ENCODE assay signal across 9 mouse cellular contexts in the genomic region with DNA sequence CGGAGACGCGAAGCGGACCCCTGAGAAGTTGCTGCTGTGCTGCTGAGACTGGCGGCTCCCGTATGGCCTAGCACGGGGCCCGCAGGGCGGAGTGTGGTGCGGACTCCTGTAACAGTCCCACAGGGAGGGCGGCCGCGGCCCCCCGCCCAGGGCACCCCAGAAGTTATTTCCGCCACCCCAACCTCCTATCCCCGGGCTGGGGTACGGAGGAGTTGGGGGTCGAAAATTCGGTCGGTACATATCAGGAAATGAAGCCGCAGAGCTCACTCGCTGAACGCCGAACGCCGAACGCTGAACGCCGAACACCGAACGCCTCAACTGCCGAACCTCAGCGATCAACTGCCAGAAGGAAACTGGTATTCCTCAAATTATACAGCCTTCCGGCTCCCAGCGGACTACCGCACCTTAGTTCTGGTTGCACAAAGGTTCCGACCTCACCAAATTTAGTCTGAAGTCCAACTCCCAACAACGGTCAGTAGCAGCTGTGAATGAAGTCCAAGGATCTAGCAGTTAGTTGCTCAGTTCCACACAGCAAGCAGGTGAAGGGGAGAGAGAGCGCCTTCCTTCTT. TPM values are rescaled to one million over a fixed set of nuclear protein-coding genes. Genes with fewer than 3 reads are reported as not detected.
DNase-seq lines count a peak whose midpoint lies in the region; ATAC-seq lines count a peak whose summit lies in the region.
"Had no signal": no experiment of that assay in that cellular context is flagged by ENCODE, and none has a peak within 500 bp of the region (broad histone marks: within the 10 kb centered on the region; RNA-seq: fewer than 3 reads in every experiment).

TSS of gene Gm7102 (minus strand) at position 554 of the 569 bp plus-strand sequence.

- no peak for DNase-seq in heart, adult 9 months (ENCODE audit: low spot score in 2 of 2)
- DNase-seq in embryo, embryonic 9.5 days (ENCODE audit: extremely low spot score): peak; percentile 32
- peak; percentile 61 for DNase-seq in intestine, embryonic 14.5 days (ENCODE audit: low spot score)
- DNase-seq in midbrain, embryonic 10.5 days (ENCODE audit: low spot score): peak; percentile 20
- no peak for DNase-seq in left cerebral cortex, postnatal 10 days (ENCODE audit: extremely low spot score in 1 of 2, low spot score in 2 of 2)
- DNase-seq in layer of hippocampus, postnatal 10 days (ENCODE audit: low spot score in 2 of 2): no peak
- no peak for DNase-seq in lung, postnatal 10 days

- H3K9me3 ChIP-seq in heart, embryonic 14.5 days (ENCODE audit: control insufficient read depth, low read length): no peaks in the 10 kb centered on the region
- H3K9me3 ChIP-seq in intestine, embryonic 14.5 days (ENCODE audit: control insufficient read depth, low read length): no peaks in the 10 kb centered on the region
- H3K9me3 ChIP-seq in midbrain, embryonic 10.5 days (replicated peaks): peaks cover 8% of the 10 kb centered on the region

- H3K4me1 ChIP-seq in heart, embryonic 14.5 days (ENCODE audit: control insufficient read depth in 2 of 2, insufficient read depth in 2 of 2, low read length in 2 of 2): no peaks in the 10 kb centered on the region
- H3K4me1 ChIP-seq in intestine, embryonic 14.5 days (replicated peaks; ENCODE audit: control insufficient read depth, insufficient read depth, low read length): no peaks in the 10 kb centered on the region
- H3K4me1 ChIP-seq in midbrain, embryonic 10.5 days: no peaks in the 10 kb centered on the region

- H3K4me2 ChIP-seq in heart, embryonic 14.5 days (ENCODE audit: low read length): peak within 1 kb of the TSS; percentile 66
- H3K4me2 ChIP-seq in intestine, embryonic 14.5 days (ENCODE audit: low read length): peak within 1 kb of the TSS; percentile 48

- H3K27ac ChIP-seq in heart, embryonic 14.5 days (replicated peaks in 1 of 2; ENCODE audit: control insufficient read depth in 1 of 2, insufficient read depth in 1 of 2, low read depth in 2 of 2, low read length in 2 of 2): no peak within 1 kb of the TSS
- H3K27ac ChIP-seq in intestine, embryonic 14.5 days (ENCODE audit: low read depth): no peak within 1 kb of the TSS
- H3K27ac ChIP-seq in midbrain, embryonic 10.5 days (replicated peaks): no peak within 1 kb of the TSS

- H3K36me3 ChIP-seq in heart, embryonic 14.5 days (ENCODE audit: control insufficient read depth, insufficient read depth, low read length): no peaks in the 10 kb centered on the region
- H3K36me3 ChIP-seq in intestine, embryonic 14.5 days (ENCODE audit: control insufficient read depth, insufficient read depth, low read length): no peaks in the 10 kb centered on the region
- no peaks in the 10 kb centered on the region for H3K36me3 ChIP-seq in midbrain, embryonic 10.5 days

- WGBS in heart, embryonic 14.5 days: 17% methylated on average over 39 of the region's 39 CpGs
- 30% methylated on average over 39 of the region's 39 CpGs for WGBS in intestine, embryonic 14.5 days
- 30% methylated on average over 39 of the region's 39 CpGs for WGBS in midbrain, embryonic 10.5 days

- ATAC-seq in heart, embryonic 14.5 days (ENCODE audit: insufficient number of reproducible peaks, insufficient read depth, low FRiP score, low read depth): no peak
- no peak for ATAC-seq in intestine, embryonic 14.5 days (replicated peaks; ENCODE audit: low FRiP score, low TSS enrichment, low read depth)

- H3K9ac ChIP-seq in heart, embryonic 14.5 days (ENCODE audit: low read length): peak within 1 kb of the TSS; percentile 65
- no peak within 1 kb of the TSS for H3K9ac ChIP-seq in intestine, embryonic 14.5 days (ENCODE audit: low read length)

- intact Hi-C loops in left cerebral cortex, postnatal 10 days (cut with DNase I): no loop called here

- H3K4me3 ChIP-seq in heart, embryonic 14.5 days (ENCODE audit: control insufficient read depth in 1 of 2, insufficient read depth in 1 of 2, low read depth in 1 of 2, low read length in 2 of 2): peak within 1 kb of the TSS; percentile 36 to 56
- H3K4me3 ChIP-seq in intestine, embryonic 14.5 days (ENCODE audit: low read depth, low read length): peak within 1 kb of the TSS; percentile 28
- H3K4me3 ChIP-seq in midbrain, embryonic 10.5 days: peak within 1 kb of the TSS; percentile 48

- no peaks in the 10 kb centered on the region for H3K27me3 ChIP-seq in heart, embryonic 14.5 days (ENCODE audit: control insufficient read depth, insufficient read depth, low read length)
- no peaks in the 10 kb centered on the region for H3K27me3 ChIP-seq in intestine, embryonic 14.5 days (replicated peaks; ENCODE audit: control insufficient read depth, insufficient read depth, low read length)
- peaks cover 7% of the 10 kb centered on the region; the same call in 1 of the 2 replicates for H3K27me3 ChIP-seq in midbrain, embryonic 10.5 days (ENCODE audit: low read depth, poor library complexity, severe bottlenecking)
- H3K27me3 ChIP-seq: CH12.LX had no signal

RNA-seq across cellular contexts. Expression of gene Gm7102, which starts in this region (rescaled TPM):
- polyA plus RNA-seq in heart, embryonic 14.5 days (2014; fragmentation: Nextera tagmentation; extraction: Ambion mirVana): 0.23 TPM in 1 of 2 replicates, not detected in the other
- 0.24 and 0.40 TPM in 2 replicates for polyA plus RNA-seq in intestine, embryonic 14.5 days (2014; fragmentation: Nextera tagmentation; extraction: Ambion mirVana)
- 0.09 and 0.19 TPM in 2 replicates for polyA plus RNA-seq in midbrain, embryonic 10.5 days (2016; fragmentation: Nextera tagmentation; extraction: Ambion mirVana)
- total RNA-seq in left cerebral cortex, postnatal 10 days (2021): under 1 TPM; 0.26 to 0.75 TPM
- total RNA-seq in layer of hippocampus, postnatal 10 days (2021): under 1 TPM in 1 of 2 experiments, not detected in 1; 0.27 TPM

Comparison
In these comparisons a context has a peak if more than half of its experiments do, and no peak if none do; other contexts are left out.
1. Peak in DNase-seq, H3K4me3 ChIP-seq and H3K4me2 ChIP-seq in intestine, embryonic 14.5 days; RNA of the gene not detected or under 1 TPM.
2. Peak in DNase-seq and H3K4me3 ChIP-seq in midbrain, embryonic 10.5 days; RNA of the gene not detected or under 1 TPM.